Mouse (Mus musculus) liver, embryonic 14.5 days (tissue): Measurements from ENCODE around the gene Ppef2. TPM values are rescaled to one million over a fixed set of nuclear protein-coding genes. Genes with fewer than 3 reads are reported as not detected.
A peak's percentile ranks its signal among the peaks of the same experiment; 100 is the strongest.

ENCODE experiments used
- ATAC-seq: fragments of 200-750 bp; cut with Nextera tagmentation; 2 replicates; pipeline ENCODE4 v1.8.0; 2017; ENCODE audit warnings: moderate number of reproducible peaks, mild to moderate bottlenecking, moderate library complexity; ENCODE audit not compliant: insufficient read depth
- DNase-seq, 3 experiments: peaks; one replicate each; pipeline ENCODE4 v3.0.0-alpha.2; 2012 to 2013; ENCODE audit warnings: low read depth in 3 of 3, low spot score in 3 of 3
- H3K27ac ChIP-seq: fragments of 300-500 bp; sonication (generic); 2 replicates; pipeline ENCODE4 v1.5.1; 2014; ENCODE audit warnings: moderate library complexity, mild to moderate bottlenecking, control low read depth, inconsistent platforms
- H3K27me3 ChIP-seq: fragments of 300-500 bp; sonication (generic); 2 replicates; pipeline ENCODE4 v1.6.1; 2014; ENCODE audit warnings: mild to moderate bottlenecking, low read length, moderate library complexity; ENCODE audit not compliant: control insufficient read depth, insufficient read depth
- H3K36me3 ChIP-seq: fragments of 300-500 bp; sonication (generic); replicated peaks from 2 replicates; pipeline ENCODE4 v1.6.1; 2014; ENCODE audit warnings: low read depth; ENCODE audit not compliant: control insufficient read depth, insufficient read depth
- H3K4me1 ChIP-seq, 2 experiments: fragments of 200-500 bp in 1 of 2; fragments of 300-500 bp in 1 of 2; sonication (generic) in 1 of 2; replicated peaks; 2 replicates each; pipeline ENCODE4 v1.6.1; 2012 to 2014; ENCODE audit warnings: antibody characterized with exemption in 1 of 2, inconsistent platforms in 1 of 2, low read length in 1 of 2; ENCODE audit not compliant: control insufficient read depth in 2 of 2, insufficient read depth in 2 of 2
- H3K4me2 ChIP-seq: fragments of 300-500 bp; sonication (generic); 2 replicates; pipeline ENCODE4 v1.6.1; 2014; ENCODE audit warnings: low read depth, mild to moderate bottlenecking, control low read depth, moderate library complexity
- H3K4me3 ChIP-seq, 2 experiments: fragments of 200-500 bp in 1 of 2; fragments of 300-500 bp in 1 of 2; sonication (generic) in 1 of 2; 2 replicates each; pipeline ENCODE4 v1.5.1; 2012 to 2014; ENCODE audit warnings: low read depth in 2 of 2, low read length in 2 of 2, mild to moderate bottlenecking in 2 of 2, control low read depth in 1 of 2, inconsistent platforms in 1 of 2, moderate library complexity in 1 of 2; ENCODE audit not compliant: insufficient read depth in 1 of 2
- H3K9ac ChIP-seq: fragments of 300-500 bp; sonication (generic); replicated peaks from 2 replicates; pipeline ENCODE4 v1.6.1; 2014; ENCODE audit warnings: mild to moderate bottlenecking, control low read depth, moderate library complexity
- H3K9me3 ChIP-seq: fragments of 300-500 bp; sonication (generic); 2 replicates; pipeline ENCODE4 v1.6.1; 2016; ENCODE audit warnings: low read length, mixed read lengths; ENCODE audit not compliant: control insufficient read depth
- CTCF ChIP-seq: IDR thresholded peaks from 2 replicates; pipeline ENCODE4 v1.5.1; 2016; ENCODE audit warnings: antibody characterized with exemption, low read depth, control low read depth
- EP300 ChIP-seq: IDR thresholded peaks from 2 replicates; pipeline ENCODE4 v1.6.1; 2016; ENCODE audit warnings: antibody characterized with exemption, low read depth
- WGBS: fragments of 180-500 bp; shearing (Covaris S2); extraction: QIAGEN DNeasy Blood & Tissue Kit; methylation state at CpG from one replicate; pipeline ENCODE4 v1.1.7; 2014; ENCODE audit not compliant: insufficient replicate concordance; 5-methylcytosine and 5-hydroxymethylcytosine counted together
- polyA plus RNA-seq, 2 experiments: library from polyadenylated mRNA; depleted of rRNA in 1 of 2; stranded (reverse) in 1 of 2; unstranded in 1 of 2; fragments of >200 nt; fragmentation: Nextera tagmentation in 1 of 2; extraction: Ambion mirVana in 1 of 2; gene quantifications; 2 replicates each; pipeline versions ENCODE4 v1.2.1 to v1.2.3; 2012 to 2014

Gene Ppef2
- polyA plus RNA-seq, 2 experiments = 0.13 TPM; not detected in 1

- Histone ChIP-seq H3K4me1 (no peaks in the 10 kb centered on the region), H3K27ac (no peak overlapping the region), H3K9me3 (no peaks in the 10 kb centered on the region; the same call in 1 of the 2 replicates), H3K4me2 (no peak overlapping the region), H3K4me3 (no peak overlapping the region), H3K27me3 (peaks cover 2% of the 10 kb centered on the region; the same call in 1 of the 2 replicates), H3K36me3 (no peaks in the 10 kb centered on the region), H3K9ac (no peak overlapping the region)
- peak; percentile 3; the same call in 1 of the 2 replicates for TF ChIP-seq CTCF
- no peak for TF ChIP-seq EP300
- ATAC-seq (no peak), DNase-seq (no peak)
- WGBS = 69% methylated on average over 6 of the region's 6 CpGs
These were observed 4.0 kb downstream of the Ppef2 start for GRCm38 (mm10) chr5:92252031-92252430.

- no peaks in the 10 kb centered on the region; the same call in 1 of the 2 replicates for H3K9me3 ChIP-seq
These were observed 7.5 kb downstream of the Ppef2 start for GRCm38 (mm10) chr5:92248614-92249013.

GRCm38 (mm10) chr5:92245483-92245882, 10.6 kb downstream of the Ppef2 start:
- Histone ChIP-seq H3K4me2 (no peak overlapping the region), H3K9ac (no peak overlapping the region), H3K4me1 (no peaks in the 10 kb centered on the region), H3K9me3 (no peaks in the 10 kb centered on the region; the same call in 1 of the 2 replicates), H3K27ac (no peak overlapping the region), H3K4me3 (no peak overlapping the region), H3K27me3 (no peaks in the 10 kb centered on the region), H3K36me3 (no peaks in the 10 kb centered on the region)
- peak in 1 of 3 experiments; percentile 14 for DNase-seq
- ATAC-seq = no peak
- TF ChIP-seq EP300 = no peak
- TF ChIP-seq CTCF = no peak
- 7% methylated on average over 9 of the region's 9 CpGs for WGBS

More at GRCm38 (mm10) chr5:92248614-92249013, 7.5 kb downstream of the Ppef2 start:
- Histone ChIP-seq H3K27ac (no peak overlapping the region), H3K27me3 (peaks cover 2% of the 10 kb centered on the region; the same call in 1 of the 2 replicates), H3K9ac (no peak overlapping the region), H3K4me3 (no peak overlapping the region), H3K36me3 (no peaks in the 10 kb centered on the region), H3K4me1 (no peaks in the 10 kb centered on the region), H3K4me2 (no peak overlapping the region)
- no peak for ATAC-seq
- TF ChIP-seq CTCF (no peak), EP300 (no peak)
- WGBS = 62% methylated on average over 11 of the region's 11 CpGs
- DNase-seq = no peak

- Histone ChIP-seq H3K27me3 (no peaks in the 10 kb centered on the region), H3K4me1 (no peaks in the 10 kb centered on the region), H3K27ac (no peak overlapping the region), H3K36me3 (no peaks in the 10 kb centered on the region), H3K9ac (no peak overlapping the region), H3K9me3 (no peaks in the 10 kb centered on the region; the same call in 1 of the 2 replicates), H3K4me2 (no peak overlapping the region), H3K4me3 (no peak overlapping the region)
- TF ChIP-seq CTCF (no peak), EP300 (no peak)
- ATAC-seq = no peak
- 77% methylated on average over 2 of the region's 2 CpGs for WGBS
- no peak for DNase-seq
These were observed 11.2 kb downstream of the Ppef2 start for GRCm38 (mm10) chr5:92244900-92245299.

- Histone ChIP-seq H3K9me3 (no peaks in the 10 kb centered on the region), H3K9ac (no peak overlapping the region), H3K4me2 (no peak overlapping the region), H3K27me3 (no peaks in the 10 kb centered on the region), H3K4me1 (no peaks in the 10 kb centered on the region), H3K27ac (no peak overlapping the region), H3K36me3 (no peaks in the 10 kb centered on the region), H3K4me3 (no peak overlapping the region)
- TF ChIP-seq CTCF (no peak), EP300 (no peak)
- 69% methylated on average over 12 of the region's 12 CpGs for WGBS
- DNase-seq (no peak), ATAC-seq (no peak)
These were observed 15.3 kb downstream of the Ppef2 start for GRCm38 (mm10) chr5:92240769-92241168.
